Mouse (Mus musculus): ENCODE data around the gene Atp13a4.
A peak's percentile ranks its signal among the peaks of the same experiment; 100 is the strongest.

Atp13a4 gene

DNA sequence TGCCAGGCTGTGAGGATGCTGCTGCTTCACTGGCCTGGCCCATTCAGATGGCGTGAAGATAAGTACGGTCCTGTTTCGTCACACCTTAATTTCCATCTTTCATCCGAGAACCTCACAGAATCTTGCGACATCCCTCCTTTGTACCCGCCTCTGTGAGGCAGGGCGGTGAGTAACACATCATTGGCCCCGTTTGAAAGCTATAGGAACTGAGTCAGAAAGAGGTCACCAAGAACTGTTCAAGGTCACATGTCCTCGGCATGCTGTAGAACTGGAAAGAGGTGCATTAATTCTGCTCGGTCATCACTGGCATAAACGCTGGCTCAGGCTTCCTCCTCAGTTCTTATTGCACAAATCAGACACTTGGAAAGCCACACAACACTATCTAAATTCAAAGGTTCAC, at the start of gene Atp13a4:
TSS of gene Atp13a4 (minus strand) at position 36 of the 400 bp plus-strand sequence.
- no peak for DNase-seq (ENCODE audit: low read depth, low spot score)

DNA sequence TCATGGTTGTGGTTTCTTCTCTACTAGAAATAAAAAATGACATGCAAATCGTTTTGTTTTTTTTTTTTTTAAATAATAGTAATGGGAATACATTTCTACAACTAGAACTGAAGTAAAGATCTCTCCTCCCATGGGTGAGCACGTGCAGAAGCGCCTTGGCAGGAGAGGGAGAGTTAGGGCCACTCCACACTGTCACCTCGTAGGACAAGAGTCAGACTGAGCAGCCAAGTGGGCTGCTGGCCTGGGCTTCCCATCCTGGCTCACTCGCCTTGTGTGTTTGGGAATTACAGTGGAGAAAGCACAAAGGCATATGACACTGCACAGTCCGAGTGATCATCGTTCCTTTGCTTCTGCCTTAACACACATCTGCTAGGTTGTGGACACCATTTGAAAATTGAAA, 47.5 kb upstream of the Atp13a4 start:
- DNase-seq (ENCODE audit: low read depth, low spot score), result no peak

DNA sequence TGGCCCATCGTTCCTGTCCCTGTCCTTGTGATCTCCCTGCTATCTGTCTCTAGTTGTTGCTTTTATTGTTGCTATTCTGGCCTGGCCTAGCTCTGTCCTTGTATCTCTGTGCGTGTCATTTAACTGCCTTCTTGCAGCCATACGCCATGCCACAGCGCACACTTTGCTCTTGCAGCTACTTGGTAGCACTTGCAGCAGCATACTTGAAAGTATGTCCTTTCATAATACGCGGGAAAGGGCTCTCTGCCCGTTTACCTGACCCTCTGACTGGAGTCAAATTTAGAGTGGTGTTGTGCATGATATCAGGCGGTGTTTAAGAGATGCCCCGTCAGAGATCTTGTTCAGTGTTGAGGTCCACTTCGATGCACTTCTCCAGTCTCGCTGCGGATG, 35.1 kb upstream of the Atp13a4 start:
- DNase-seq (ENCODE audit: low read depth, low spot score), result peak; percentile 32

DNA sequence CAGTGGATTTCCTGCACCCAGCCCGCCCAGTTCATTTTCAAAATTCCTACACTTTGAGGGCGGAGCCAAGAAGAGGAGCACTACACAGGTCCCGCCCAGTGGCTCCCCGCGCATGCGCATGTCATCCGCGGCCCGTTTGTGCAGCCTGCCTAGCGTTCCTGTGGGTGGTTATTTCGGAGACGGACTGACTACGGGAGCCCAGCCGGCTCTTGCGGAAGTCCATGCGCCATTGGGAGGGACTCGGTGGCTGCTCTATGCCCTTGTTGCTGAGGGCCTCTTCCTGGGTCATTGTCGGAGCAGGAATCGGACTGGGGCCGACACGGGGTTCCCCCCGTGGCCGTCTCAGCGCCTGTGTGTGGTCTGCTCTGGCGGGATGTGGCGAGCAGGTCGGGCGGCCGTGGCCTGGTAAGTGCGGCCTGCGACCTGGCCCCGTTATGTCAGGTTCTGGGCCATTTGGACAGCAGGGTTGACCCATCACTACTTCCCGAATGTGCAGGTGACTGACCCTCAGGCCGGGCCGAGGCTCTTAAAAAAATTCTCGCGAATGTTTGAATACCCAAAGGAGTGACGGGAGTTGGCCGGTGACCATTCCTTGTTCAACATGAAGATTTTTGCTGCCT, 34.6 kb upstream of the Atp13a4 start, which contains the start of gene Opa1:
TSS of gene Opa1 (plus strand) at position 168 of the 620 bp plus-strand sequence.
- DNase-seq (ENCODE audit: low read depth, low spot score), result peak; percentile 97

DNA sequence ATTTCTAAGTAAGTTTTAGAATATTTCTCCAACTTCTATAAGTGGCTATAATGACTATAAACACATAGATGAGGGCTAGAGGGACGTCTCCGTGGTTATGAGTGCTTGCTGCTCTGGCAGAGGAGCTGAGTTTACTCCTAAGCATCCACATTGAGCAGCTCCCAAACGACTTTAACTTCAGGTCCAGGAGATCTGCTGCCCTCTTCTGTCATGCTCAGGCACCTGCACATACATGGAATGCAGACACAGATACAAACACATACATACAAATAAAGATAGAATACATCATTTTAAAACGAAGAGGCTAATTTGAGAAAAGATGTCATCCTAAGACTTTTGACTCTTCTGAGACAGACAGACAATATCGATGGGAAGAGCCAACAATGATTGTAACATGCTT, 31.0 kb upstream of the Atp13a4 start:
- DNase-seq (ENCODE audit: low read depth, low spot score), result peak; percentile 21

DNA sequence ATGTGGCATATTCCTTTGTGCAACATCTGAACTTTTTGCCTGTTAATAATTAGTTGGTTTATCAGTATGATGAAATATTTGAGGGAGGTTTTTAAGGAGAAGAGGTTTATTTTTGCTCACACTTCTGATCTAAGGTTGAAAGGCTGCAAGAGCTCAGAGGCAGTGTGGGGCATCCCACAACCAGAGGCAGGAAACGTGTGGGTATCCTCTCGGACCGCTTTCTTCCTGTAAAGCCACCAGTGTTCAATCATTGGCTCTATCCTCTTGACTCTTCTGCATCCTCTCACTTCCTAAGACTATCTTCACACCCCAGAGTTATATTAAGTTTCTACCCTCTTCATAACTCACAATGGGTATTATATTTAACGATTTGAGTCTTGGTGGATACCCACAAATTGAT, 29.3 kb upstream of the Atp13a4 start:
- no peak for DNase-seq (ENCODE audit: low read depth, low spot score)

DNA sequence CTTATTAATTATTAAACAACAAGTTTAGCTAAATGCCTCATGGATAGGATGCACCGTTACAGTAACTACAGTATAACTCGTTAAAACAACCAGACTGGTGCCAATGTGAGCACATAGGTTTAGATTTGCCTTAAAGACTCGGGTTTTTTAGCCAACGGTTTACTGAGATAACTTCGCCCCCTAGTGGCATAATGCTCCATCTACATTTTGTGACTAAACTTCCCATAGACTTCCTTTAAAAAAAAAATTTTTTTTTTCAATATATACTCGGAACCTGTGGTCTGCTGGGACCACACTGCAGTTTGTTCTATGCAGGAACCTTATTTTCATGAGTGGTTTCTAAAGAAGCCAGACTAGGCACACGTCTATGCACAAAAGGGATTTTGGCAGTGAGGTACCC, 16.2 kb upstream of the Atp13a4 start:
- DNase-seq (ENCODE audit: low read depth, low spot score), result peak; percentile 54

DNA sequence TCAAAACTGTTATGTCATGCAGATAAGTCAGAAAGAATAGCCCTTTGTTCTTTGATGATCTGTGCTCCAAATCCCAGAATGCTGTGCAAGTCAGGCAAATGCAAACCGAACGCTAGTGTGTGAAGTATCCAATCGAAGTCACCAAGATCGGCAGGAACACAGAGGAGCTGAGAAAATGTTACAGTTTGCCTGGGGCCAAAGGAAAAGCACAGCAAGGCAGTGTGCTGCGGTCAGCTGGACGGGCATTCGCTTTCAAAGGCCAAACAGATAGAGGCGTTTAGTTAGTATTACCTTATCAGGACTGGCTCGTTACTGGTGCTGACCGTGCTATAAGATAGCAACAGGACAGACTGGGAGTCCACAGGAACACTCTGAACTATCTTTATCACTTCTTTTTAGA, 15.8 kb upstream of the Atp13a4 start:
- no peak for DNase-seq (ENCODE audit: low read depth, low spot score)

DNA sequence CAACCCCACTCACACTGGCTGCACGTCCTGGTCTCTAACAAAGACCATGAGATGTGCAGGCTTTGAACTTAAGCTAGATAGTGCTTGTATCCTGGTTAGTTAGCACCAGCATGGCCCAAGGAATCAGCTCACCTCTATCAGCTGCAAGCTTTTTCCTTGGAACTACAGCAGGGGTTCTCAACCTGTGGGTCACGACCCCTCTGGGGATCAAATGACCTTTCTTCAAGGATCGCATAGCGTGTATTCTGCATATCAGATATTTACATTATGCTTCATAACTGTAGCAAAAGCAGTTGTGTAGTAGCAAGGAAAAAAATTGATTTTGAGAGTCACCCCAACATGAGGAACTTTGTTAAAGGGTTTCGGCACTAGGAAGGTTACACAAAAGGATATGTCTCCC, 15.0 kb upstream of the Atp13a4 start:
- no peak for DNase-seq (ENCODE audit: low read depth, low spot score)

DNA sequence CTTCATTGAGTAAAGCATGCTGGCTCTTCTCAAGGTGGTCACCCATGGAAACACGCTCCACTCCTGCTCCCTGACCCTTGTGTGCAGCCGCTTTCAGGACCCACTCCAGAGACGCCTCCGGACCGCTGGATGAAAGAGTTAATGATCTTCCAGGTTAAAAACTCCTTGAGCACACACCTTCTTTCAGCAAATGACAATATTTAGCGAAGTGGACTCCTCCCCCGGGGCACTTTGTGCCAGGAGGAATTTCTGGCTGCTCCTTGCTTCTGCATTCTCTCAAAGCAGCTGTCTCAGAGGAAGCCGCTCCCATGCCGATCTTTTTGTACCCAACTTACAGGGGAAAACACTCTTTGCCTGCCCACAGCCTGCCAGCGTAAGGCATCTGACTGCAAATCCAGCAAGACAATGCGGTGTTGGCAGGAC, 3.4 kb downstream of the Atp13a4 start:
- no peak for DNase-seq (ENCODE audit: low read depth, low spot score)

DNA sequence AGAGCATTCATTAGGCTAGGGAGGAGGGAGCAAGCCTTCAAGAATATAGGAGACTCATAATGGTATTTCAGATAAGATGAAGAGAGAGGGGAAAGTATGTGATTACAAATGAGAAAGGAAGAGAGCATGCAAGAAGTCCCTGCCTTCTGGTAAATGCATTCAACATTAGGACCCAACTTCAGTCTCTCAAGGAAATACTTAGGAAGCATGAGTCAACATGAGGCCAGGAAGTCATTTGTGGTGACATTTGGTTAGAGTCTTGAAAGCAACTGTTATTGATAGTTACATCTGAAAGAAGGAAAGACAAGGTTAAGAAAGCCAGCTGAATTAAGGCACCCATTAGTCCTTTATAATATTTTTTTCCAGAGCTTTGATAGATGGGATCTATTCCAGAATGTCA, 4.8 kb downstream of the Atp13a4 start:
- DNase-seq (ENCODE audit: low read depth, low spot score), result no peak

DNA sequence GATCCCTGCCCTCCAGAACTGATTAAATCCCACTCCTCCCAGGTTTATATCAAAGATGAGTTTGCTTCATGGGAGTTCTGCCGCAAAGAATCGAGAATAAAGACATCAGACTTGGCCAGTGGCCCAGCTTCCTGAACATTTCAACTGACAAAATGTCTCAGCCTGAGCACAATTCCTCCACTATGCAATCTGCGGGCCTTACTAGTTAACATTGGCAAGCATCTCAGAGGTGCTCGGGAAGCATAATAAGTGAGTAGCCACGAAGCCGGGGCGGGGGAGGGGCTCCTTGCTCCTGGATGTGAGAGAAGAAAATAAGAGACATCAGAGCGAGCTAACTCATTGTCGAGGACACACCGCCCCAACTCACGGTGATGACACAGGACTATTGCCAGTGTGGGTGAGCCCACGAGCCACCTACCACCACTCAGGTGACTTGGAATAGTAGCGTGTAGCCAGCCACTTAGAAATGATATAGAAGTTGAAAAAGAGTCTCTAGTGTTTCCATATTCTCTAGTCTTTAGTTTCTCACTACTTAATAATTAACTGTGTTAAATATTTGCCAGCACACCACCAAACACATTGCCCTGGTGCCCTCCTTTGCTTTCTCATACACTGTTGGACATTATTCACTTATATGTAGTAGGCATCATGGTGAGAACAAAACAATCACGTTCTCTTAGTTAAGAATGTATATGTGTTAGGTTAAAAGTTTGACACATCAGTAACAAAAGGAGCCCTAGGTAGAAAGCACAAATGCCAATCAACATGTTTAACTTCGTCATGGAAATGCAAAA, 8.1 kb downstream of the Atp13a4 start:
- DNase-seq (ENCODE audit: low read depth, low spot score), result no peak

DNA sequence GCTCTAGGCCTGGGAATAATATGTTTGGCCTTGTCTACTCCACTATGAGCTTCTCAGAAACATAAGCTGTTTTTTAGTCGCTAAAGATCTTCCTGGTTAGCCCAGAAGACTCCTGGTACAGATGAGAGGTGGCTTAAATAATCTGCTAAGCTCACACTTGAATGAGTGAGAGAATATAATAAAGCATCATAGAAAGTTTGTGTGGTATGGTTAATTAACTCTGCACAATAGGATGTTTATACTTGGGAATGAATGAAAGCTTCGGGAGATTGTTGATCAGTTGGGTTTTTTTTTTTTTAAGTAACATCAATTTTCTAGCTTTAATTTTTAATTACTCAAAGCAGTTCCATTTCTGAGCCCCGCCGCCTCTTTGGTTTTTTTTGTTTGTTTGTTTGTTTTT, 8.8 kb downstream of the Atp13a4 start:
- no peak for DNase-seq (ENCODE audit: low read depth, low spot score)

DNA sequence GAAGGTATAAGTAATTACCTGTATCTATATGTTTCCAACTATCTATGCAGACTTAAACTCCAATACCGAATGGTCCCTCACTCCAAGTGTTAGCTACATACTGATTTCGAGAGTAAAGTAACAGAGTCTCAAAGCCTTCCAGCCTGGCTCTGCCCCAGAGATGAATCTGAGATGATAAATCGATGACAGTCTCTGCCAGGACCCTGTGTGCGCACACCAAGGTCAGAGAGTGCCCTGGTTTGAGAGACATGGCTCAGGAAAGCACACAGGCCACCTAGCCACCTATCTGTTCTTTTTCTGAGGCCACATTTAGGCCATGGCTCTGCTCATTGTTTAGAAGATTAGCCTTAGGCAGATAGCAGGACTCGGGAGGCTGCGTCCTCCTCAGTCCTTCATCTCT, 11.0 kb downstream of the Atp13a4 start:
- DNase-seq (ENCODE audit: low read depth, low spot score), result no peak

DNA sequence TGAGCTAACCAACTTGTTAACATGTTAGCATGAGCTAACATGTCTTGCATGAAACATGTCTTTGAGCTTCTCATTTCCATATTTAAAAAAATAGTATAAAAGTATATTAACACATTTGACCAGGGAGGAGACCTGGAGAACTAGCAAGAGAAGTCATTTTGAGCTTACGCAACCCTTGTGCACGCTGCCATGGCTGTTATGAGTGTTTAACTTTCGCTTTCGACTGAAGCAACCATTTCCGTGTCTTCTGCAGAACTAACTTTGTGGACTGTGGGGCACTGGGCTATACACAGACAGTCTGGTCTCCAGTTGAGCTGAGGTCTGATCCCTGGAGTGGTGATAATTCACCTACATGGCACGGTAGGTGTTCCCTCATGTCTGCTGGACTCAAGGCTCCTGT, 17.6 kb downstream of the Atp13a4 start:
- no peak for DNase-seq (ENCODE audit: low read depth, low spot score)

DNA sequence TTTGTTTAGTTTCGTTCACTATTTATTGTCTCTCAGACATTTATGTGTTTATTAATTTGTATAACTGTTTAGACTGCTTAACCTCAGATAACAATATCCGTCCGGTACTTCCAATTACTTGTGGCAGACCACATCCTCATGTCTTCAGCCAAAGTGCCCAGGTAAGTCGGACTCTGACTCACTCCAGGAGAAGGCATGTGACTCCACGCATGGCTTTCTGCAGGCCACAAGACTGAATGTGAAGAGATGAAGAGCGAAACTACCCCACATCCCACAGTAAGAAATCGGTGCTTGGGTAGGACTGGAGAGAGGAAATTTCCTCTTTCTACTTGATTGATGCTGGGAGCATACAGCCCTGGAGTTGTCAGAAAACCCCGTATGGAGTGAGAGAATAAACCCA, 18.1 kb downstream of the Atp13a4 start:
- no peak for DNase-seq (ENCODE audit: low read depth, low spot score)

DNA sequence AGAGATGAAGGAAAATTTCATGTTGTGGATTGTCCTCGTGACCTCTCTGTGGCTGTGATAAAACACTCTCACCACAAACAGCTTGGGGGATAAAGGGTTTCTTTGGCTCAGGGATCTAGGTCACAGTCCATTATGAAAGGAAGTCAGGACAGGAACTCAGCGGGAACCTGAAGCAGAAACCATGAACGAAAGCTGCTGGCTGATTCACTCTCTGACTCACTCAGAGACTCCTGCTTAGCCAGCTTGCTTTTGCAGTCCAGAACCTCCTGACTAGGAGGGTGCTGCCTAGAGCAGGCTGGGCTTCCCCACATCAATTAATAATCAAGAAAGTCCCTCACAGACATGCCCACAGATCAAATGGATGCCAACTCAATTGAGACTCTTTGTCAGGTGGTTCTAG, 32.2 kb downstream of the Atp13a4 start:
- no peak for DNase-seq (ENCODE audit: low read depth, low spot score)

DNA sequence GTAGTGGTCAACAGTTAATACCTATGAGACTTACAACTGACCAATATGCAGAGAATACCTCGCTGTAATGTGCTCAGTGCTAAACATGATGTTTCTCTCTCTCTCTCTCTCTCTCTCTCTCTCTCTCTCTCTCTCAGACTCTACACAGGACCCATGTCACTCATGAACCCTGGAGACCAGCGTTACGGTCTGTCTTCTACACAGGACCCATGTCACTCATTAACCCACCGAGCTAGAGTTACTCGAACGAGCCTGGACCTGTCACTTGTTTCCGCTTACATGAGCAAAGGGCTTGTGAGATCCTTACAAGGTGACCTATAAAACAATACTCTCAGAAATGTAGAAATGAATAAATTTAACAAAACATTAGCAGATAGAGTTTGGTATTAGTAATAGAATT, 33.9 kb downstream of the Atp13a4 start:
- no peak for DNase-seq (ENCODE audit: low read depth, low spot score)

DNA sequence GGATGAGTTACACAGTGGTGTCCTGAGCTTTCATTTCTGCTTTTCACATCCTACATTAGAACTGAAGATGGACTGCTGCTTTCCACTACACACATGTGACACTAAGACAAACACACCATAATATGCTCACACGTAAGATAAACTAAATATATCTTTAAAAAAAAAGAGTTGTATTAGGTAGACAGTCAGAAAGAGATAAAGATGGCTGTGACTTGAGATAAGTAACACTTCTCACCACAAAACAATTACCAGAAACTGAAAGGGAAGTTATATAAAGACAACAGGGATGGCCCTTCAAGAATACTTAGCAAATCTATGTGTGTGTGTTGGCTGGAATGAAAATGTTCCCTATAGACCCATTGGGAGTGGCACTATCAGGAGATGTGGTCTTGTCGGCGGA, 34.8 kb downstream of the Atp13a4 start:
- no peak for DNase-seq (ENCODE audit: low read depth, low spot score)

DNA sequence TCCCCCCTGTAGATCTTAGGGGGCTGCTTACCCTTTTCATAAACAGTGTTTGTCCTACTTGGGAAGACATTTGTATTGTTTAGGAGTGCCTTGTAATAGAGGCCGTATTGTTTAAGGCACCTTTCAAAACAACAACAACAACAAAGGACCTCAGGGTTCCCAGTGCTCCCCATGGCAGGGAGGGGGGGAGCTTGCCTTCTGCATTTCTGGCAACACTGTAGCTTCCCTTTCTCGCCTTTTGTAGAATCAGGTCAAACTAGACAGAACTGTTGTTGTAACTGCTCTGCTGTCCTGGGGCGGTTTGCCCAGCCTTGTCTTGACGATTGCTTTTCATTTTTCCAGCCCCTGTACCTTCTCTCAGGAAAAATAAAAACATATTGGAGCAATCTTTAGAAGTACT, 40.0 kb downstream of the Atp13a4 start:
- no peak for DNase-seq (ENCODE audit: low read depth, low spot score)

DNA sequence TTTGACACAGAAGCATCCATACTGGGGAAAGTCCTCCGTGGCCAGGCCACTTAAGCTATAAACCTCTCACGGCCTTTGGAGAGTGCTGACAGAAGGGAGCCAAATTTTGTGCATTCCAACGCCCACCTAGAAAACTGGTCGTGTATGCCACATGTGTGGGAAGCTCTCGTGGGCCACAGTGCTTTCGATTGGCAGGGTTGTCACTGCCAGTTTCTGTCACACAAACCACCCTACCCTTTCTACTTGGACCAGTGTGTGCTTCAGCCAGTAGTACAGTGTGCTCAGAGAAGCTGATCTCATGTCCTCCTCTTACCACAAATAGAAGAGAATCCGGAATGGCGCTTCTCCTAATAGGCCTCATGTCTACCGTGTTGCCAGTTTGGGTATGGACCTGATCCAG, 40.5 kb downstream of the Atp13a4 start:
- DNase-seq (ENCODE audit: low read depth, low spot score), result no peak

DNA sequence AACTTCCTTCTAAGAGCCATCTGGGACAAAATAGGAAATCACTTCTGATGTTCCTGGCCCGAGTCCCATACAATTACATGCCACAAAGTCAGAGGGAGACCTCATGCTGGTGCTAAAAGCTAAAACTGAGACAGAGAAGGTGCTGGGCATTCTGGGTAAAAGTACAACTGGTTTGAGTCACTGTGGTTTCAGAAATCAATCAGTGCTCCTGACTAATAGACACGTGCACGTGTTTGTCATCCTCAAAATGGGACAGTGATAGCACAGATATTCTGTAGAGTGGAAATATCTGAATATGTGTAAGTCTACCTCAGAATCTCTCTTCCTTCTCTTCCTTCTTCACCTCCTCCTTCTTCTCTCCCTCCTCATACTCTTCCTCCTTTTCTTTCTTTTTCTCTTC, 53.6 kb downstream of the Atp13a4 start:
- DNase-seq (ENCODE audit: low read depth, low spot score), result no peak

DNA sequence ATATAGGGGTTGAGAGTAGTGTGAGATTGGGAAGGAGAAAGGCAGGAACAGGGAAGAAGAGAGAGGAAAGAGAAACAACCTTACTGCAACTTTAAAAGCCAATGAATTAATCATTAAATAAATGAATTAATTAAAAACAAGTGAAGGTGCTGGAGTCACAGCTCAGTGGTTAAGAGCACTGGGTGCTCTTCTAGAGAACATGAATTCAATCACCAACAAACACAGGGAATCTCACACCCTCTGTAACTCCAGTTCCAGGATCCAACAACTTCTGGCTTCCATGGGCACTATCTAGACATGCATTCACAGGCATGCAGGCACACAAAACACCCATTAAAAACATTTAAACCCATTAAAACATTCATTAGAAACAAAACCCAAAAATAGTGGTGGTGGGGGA, 63.2 kb downstream of the Atp13a4 start:
- DNase-seq (ENCODE audit: low read depth, low spot score), result no peak

Data from CD4-positive, CD25-positive, alpha-beta regulatory T cell, adult 2 months (primary cell).